Comparison of ENCODE assay signal across 8 mouse cellular contexts in genomic region chr2:174109991-174110782, GRCm38 (mm10). TPM values are rescaled to one million over a fixed set of nuclear protein-coding genes. Genes with fewer than 3 reads are reported as not detected.
DNase-seq lines count a peak whose midpoint lies in the region; ATAC-seq lines count a peak whose summit lies in the region.

Gene Npepl1 (plus strand): TSS chr2:174110349.

- H3K9ac ChIP-seq in embryonic facial prominence, embryonic 13.5 days = peak within 1 kb of the TSS; percentile 93
- peak within 1 kb of the TSS; percentile 91 for H3K9ac ChIP-seq in limb, embryonic 12.5 days (replicated peaks)
- H3K9ac ChIP-seq in midbrain, embryonic 13.5 days (replicated peaks) = peak within 1 kb of the TSS; percentile 80

- peak; percentile 77 for ATAC-seq in embryonic facial prominence, embryonic 13.5 days (ENCODE audit: insufficient number of reproducible peaks, insufficient read depth, low FRiP score, low TSS enrichment, low read depth)
- ATAC-seq in limb, embryonic 12.5 days (ENCODE audit: insufficient number of reproducible peaks, insufficient read depth, low FRiP score, low TSS enrichment, low read depth) = peak; percentile 64
- ATAC-seq in midbrain, embryonic 13.5 days = peak; percentile 87

- peak within 1 kb of the TSS; percentile 58 for H3K4me3 ChIP-seq in embryonic facial prominence, embryonic 13.5 days
- peak within 1 kb of the TSS; percentile 64 for H3K4me3 ChIP-seq in limb, embryonic 12.5 days (replicated peaks)
- peak within 1 kb of the TSS; percentile 48 for H3K4me3 ChIP-seq in midbrain, embryonic 13.5 days (replicated peaks)

- H3K36me3 ChIP-seq in embryonic facial prominence, embryonic 13.5 days = peaks cover 28% of the 10 kb centered on the region
- H3K36me3 ChIP-seq in limb, embryonic 12.5 days = peaks cover 26% of the 10 kb centered on the region
- H3K36me3 ChIP-seq in midbrain, embryonic 13.5 days = peaks cover 6% of the 10 kb centered on the region; the same call in 1 of the 2 replicates

- peaks cover 17% of the 10 kb centered on the region for H3K4me1 ChIP-seq in embryonic facial prominence, embryonic 13.5 days
- peaks cover 18% of the 10 kb centered on the region for H3K4me1 ChIP-seq in limb, embryonic 12.5 days (replicated peaks)
- H3K4me1 ChIP-seq in midbrain, embryonic 13.5 days (replicated peaks) = peaks cover 11% of the 10 kb centered on the region

- DNase-seq in layer of hippocampus, adult 11-12 months (ENCODE audit: low spot score) = peak; percentile 66
- no peak for DNase-seq in layer of hippocampus, adult 9-10 months (ENCODE audit: low spot score)
- DNase-seq in heart, adult 18-20 months = peak; percentile 73 to 80
- peak; percentile 82 for DNase-seq in kidney, adult 18-20 months
- DNase-seq in spleen, postnatal 10 days (ENCODE audit: low spot score in 2 of 2) = peak; percentile 65 to 68

- H3K9me3 ChIP-seq in embryonic facial prominence, embryonic 13.5 days = no peaks in the 10 kb centered on the region
- no peaks in the 10 kb centered on the region for H3K9me3 ChIP-seq in limb, embryonic 12.5 days
- H3K9me3 ChIP-seq in midbrain, embryonic 13.5 days = no peaks in the 10 kb centered on the region

- H3K27ac ChIP-seq in embryonic facial prominence, embryonic 13.5 days = peak within 1 kb of the TSS; percentile 64
- H3K27ac ChIP-seq in limb, embryonic 12.5 days = peak within 1 kb of the TSS; percentile 84
- H3K27ac ChIP-seq in midbrain, embryonic 13.5 days = peak within 1 kb of the TSS; percentile 27; the same call in 1 of the 2 replicates

- 3% methylated on average over 68 of the region's 90 CpGs for WGBS in embryonic facial prominence, embryonic 13.5 days
- 1% methylated on average over 76 of the region's 90 CpGs for WGBS in limb, embryonic 12.5 days
- 2% methylated on average over 63 of the region's 90 CpGs for WGBS in midbrain, embryonic 13.5 days

- no peaks in the 10 kb centered on the region for H3K27me3 ChIP-seq in embryonic facial prominence, embryonic 13.5 days
- no peaks in the 10 kb centered on the region for H3K27me3 ChIP-seq in limb, embryonic 12.5 days
- H3K27me3 ChIP-seq in midbrain, embryonic 13.5 days = no peaks in the 10 kb centered on the region

- peak within 1 kb of the TSS; percentile 90 for H3K4me2 ChIP-seq in embryonic facial prominence, embryonic 13.5 days
- peak within 1 kb of the TSS; percentile 90 for H3K4me2 ChIP-seq in limb, embryonic 12.5 days
- peak within 1 kb of the TSS; percentile 74 for H3K4me2 ChIP-seq in midbrain, embryonic 13.5 days (replicated peaks)

RNA-seq across cellular contexts. Expression of gene Npepl1, which starts in this region (rescaled TPM):
- 52.0 and 55.7 TPM in 2 replicates for polyA plus RNA-seq in embryonic facial prominence, embryonic 13.5 days (2015; fragmentation: Nextera tagmentation; extraction: Ambion mirVana)
- total RNA-seq in heart, adult 18-20 months (2021) = 10 to 100 TPM; 66.6 to 70.9 TPM
- 52.6 and 56.6 TPM in 2 replicates for polyA plus RNA-seq in limb, embryonic 12.5 days (2016; fragmentation: Nextera tagmentation; extraction: Ambion mirVana)
- 18.5 and 20.4 TPM in 2 replicates for polyA plus RNA-seq in midbrain, embryonic 13.5 days (2015; fragmentation: Nextera tagmentation; extraction: Ambion mirVana)

Comparison
In these comparisons a context has a peak if more than half of its experiments do, and no peak if none do; other contexts are left out.
1. H3K27ac ChIP-seq: peak in every context shown above with its lines; median percentile 84 in limb, embryonic 12.5 days; 64 in embryonic facial prominence, embryonic 13.5 days; 27 in midbrain, embryonic 13.5 days.